Mouse (Mus musculus) embryonic stem cell, embryonic (primary cell): ENCODE results near the gene Aagab.

Experiments used
- CTCF ChIA-PET, 4 experiments: fragments of 300-600 bp in 2 of 4; fragments of 350-600 bp in 2 of 4; sonication (Branson Sonifier 250); formaldehyde crosslinking; loops; one replicate each; lab custom pipeline; 2022; ENCODE audit warnings: inconsistent platforms in 2 of 4; lab: Charles Lee
- POLR2A ChIA-PET, 4 experiments: fragments of 300-600 bp in 2 of 4; fragments of 350-600 bp in 2 of 4; sonication (Branson Sonifier 250); formaldehyde crosslinking; loops; one replicate each; lab custom pipeline; 2022; ENCODE audit warnings: antibody characterized with exemption in 4 of 4, inconsistent platforms in 1 of 4; lab: Charles Lee

Gene Aagab

GRCm38 (mm10) chr9:63657167-63657566 is 54.7 kb downstream of the Aagab start:
- CTCF ChIA-PET = interaction anchor here in 2 of 4 experiments (0.5 kb wide), 2 partner anchors 46 to 59 kb away, joined by 3 to 15 read pairs; no protein-coding TSS in a partner anchor
- POLR2A ChIA-PET = interaction anchor here in 2 of 4 experiments (0.7 to 0.9 kb wide), 3 partner anchors 10 to 85 kb away, joined by 3 read pairs; no protein-coding TSS in a partner anchor

GRCm38 (mm10) chr9:63658436-63658835 is 56.0 kb downstream of the Aagab start:
- ChIA-PET POLR2A (no interaction called here), CTCF (no interaction called here)

- POLR2A ChIA-PET = interaction anchor here in 2 of 4 experiments (0.6 to 1.4 kb wide), 2 partner anchors 14 to 540 kb away, joined by 3 to 4 read pairs; no protein-coding TSS in a partner anchor
- CTCF ChIA-PET = interaction anchor here in 3 of 4 experiments (0.6 to 1.0 kb wide), 3 partner anchors 32 to 353 kb away, joined by 3 to 4 read pairs (median 3); no protein-coding TSS in a partner anchor
Observed at GRCm38 (mm10) chr9:63658970-63659371, 56.5 kb downstream of the Aagab start.

GRCm38 (mm10) chr9:63660061-63660460 is 57.6 kb downstream of the Aagab start:
- CTCF ChIA-PET = interaction anchor here in 2 of 4 experiments (0.6 to 1.0 kb wide), 2 partner anchors 33 to 101 kb away, joined by 3 read pairs; no protein-coding TSS in a partner anchor
- POLR2A ChIA-PET = interaction anchor here in 3 of 4 experiments (0.9 to 1.4 kb wide), 5 partner anchors 9 to 143 kb away, joined by 3 read pairs; partner anchors contain the start of gene Smad3 (in 1 of the 3)

- POLR2A ChIA-PET = interaction anchor here in 1 of 4 experiments (0.6 kb wide), 1 partner anchor 765 kb away, joined by 4 read pairs; no protein-coding TSS in a partner anchor
- CTCF ChIA-PET = interaction anchor here in 1 of 4 experiments (0.6 kb wide), 1 partner anchor 101 kb away, joined by 3 read pairs; no protein-coding TSS in a partner anchor
Observed at GRCm38 (mm10) chr9:63660691-63661090, 58.2 kb downstream of the Aagab start.

GRCm38 (mm10) chr9:63662759-63663158 is 60.3 kb downstream of the Aagab start:
- CTCF ChIA-PET = interaction anchor here in 2 of 4 experiments (0.5 to 1.2 kb wide), 2 partner anchors 247 to 276 kb away, joined by 3 to 11 read pairs; no protein-coding TSS in a partner anchor

GRCm38 (mm10) chr9:63663222-63663621 is 60.8 kb downstream of the Aagab start:
- ChIA-PET POLR2A (interaction anchor here in 1 of 4 experiments (0.7 to 1.7 kb wide), 3 partner anchors 9 to 80 kb away, joined by 3 to 5 read pairs (median 4); no protein-coding TSS in a partner anchor), CTCF (interaction anchor here in 1 of 4 experiments (1.2 kb wide), 1 partner anchor 247 kb away, joined by 3 read pairs; no protein-coding TSS in a partner anchor)

More at GRCm38 (mm10) chr9:63662759-63663158, 60.3 kb downstream of the Aagab start:
- POLR2A ChIA-PET = interaction anchor here in 2 of 4 experiments (0.7 to 1.7 kb wide), 3 partner anchors 9 to 12 kb away, joined by 3 to 5 read pairs (median 3); no protein-coding TSS in a partner anchor

GRCm38 (mm10) chr9:63664300-63664745 is 61.9 kb downstream of the Aagab start:
- ChIA-PET CTCF (interaction anchor here in 2 of 4 experiments (0.7 to 1.2 kb wide), 2 partner anchors 66 to 245 kb away, joined by 3 to 9 read pairs; no protein-coding TSS in a partner anchor), POLR2A (interaction anchor here (0.6 to 1.7 kb wide), 5 partner anchors 71 to 685 kb away, joined by 3 to 9 read pairs (median 5); partner anchors contain the start of gene Map2k5 (in 1 of the 4))

- ChIA-PET POLR2A (interaction anchor here in 3 of 4 experiments (0.6 to 1.7 kb wide), 8 partner anchors 9 to 507 kb away, joined by 3 to 5 read pairs (median 4); partner anchors contain the start of gene Map2k5 (in 1 of the 3)), CTCF (interaction anchor here in 2 of 4 experiments (0.6 to 0.7 kb wide), 3 partner anchors 184 to 1129 kb away, joined by 3 to 9 read pairs (median 5); no protein-coding TSS in a partner anchor)
Observed at GRCm38 (mm10) chr9:63664792-63665646, 62.6 kb downstream of the Aagab start.

GRCm38 (mm10) chr9:63666612-63667372 is 64.3 kb downstream of the Aagab start:
- CTCF ChIA-PET = no interaction called here
- POLR2A ChIA-PET = interaction anchor here in 2 of 4 experiments (0.9 to 1.4 kb wide), 3 partner anchors 14 to 32 kb away, joined by 3 read pairs; no protein-coding TSS in a partner anchor

- ChIA-PET CTCF (no interaction called here), POLR2A (interaction anchor here in 2 of 4 experiments (0.9 to 1.6 kb wide), 3 partner anchors 14 to 136 kb away, joined by 3 read pairs; no protein-coding TSS in a partner anchor)
Observed at GRCm38 (mm10) chr9:63667373-63667724, 64.9 kb downstream of the Aagab start.

- ChIA-PET POLR2A (interaction anchor here in 1 of 4 experiments (0.7 to 1.6 kb wide), 2 partner anchors 14 to 135 kb away, joined by 3 read pairs; no protein-coding TSS in a partner anchor), CTCF (interaction anchor here in 1 of 4 experiments (0.6 kb wide), 1 partner anchor 1324 kb away, joined by 4 read pairs; no protein-coding TSS in a partner anchor)
Observed at GRCm38 (mm10) chr9:63668621-63669020, 66.2 kb downstream of the Aagab start.

- POLR2A ChIA-PET = interaction anchor here in 1 of 4 experiments (0.5 kb wide), 1 partner anchor 12 kb away, joined by 4 read pairs; no protein-coding TSS in a partner anchor
- CTCF ChIA-PET = no interaction called here
Observed at GRCm38 (mm10) chr9:63669816-63670215, 67.4 kb downstream of the Aagab start.

GRCm38 (mm10) chr9:63672797-63673493 is 70.5 kb downstream of the Aagab start:
- CTCF ChIA-PET = no interaction called here
- POLR2A ChIA-PET = interaction anchor here in 3 of 4 experiments (0.6 to 1.5 kb wide), 4 partner anchors 10 to 82 kb away, joined by 3 to 4 read pairs (median 3); no protein-coding TSS in a partner anchor

GRCm38 (mm10) chr9:63673494-63673805 is 71.0 kb downstream of the Aagab start:
- POLR2A ChIA-PET = interaction anchor here in 3 of 4 experiments (0.6 to 1.5 kb wide), 4 partner anchors 9 to 81 kb away, joined by 3 to 4 read pairs (median 3); no protein-coding TSS in a partner anchor
- CTCF ChIA-PET = no interaction called here

GRCm38 (mm10) chr9:63674613-63675012 is 72.2 kb downstream of the Aagab start:
- ChIA-PET CTCF (no interaction called here), POLR2A (no interaction called here)

GRCm38 (mm10) chr9:63677621-63678020 is 75.2 kb downstream of the Aagab start:
- CTCF ChIA-PET = interaction anchor here in 1 of 4 experiments (0.8 kb wide), 1 partner anchor 172 kb away, joined by 3 read pairs; no protein-coding TSS in a partner anchor
- POLR2A ChIA-PET = interaction anchor here in 2 of 4 experiments (0.7 to 1.7 kb wide), 3 partner anchors 29 to 338 kb away, joined by 3 read pairs; no protein-coding TSS in a partner anchor
